17 mouse cellular contexts compared by ENCODE assay signal in genomic region chr6:114866619-114867018, GRCm38 (mm10).
DNase-seq lines count a peak whose midpoint lies in the region; ATAC-seq and TF ChIP-seq lines count a peak whose summit lies in the region.
"Had no signal": no experiment of that assay in that cellular context is flagged by ENCODE, and none has a peak within 500 bp of the region (broad histone marks: within the 10 kb centered on the region; RNA-seq: fewer than 3 reads in every experiment).

No protein-coding gene starts in this region.

- H3K36me3 ChIP-seq in embryonic facial prominence, embryonic 13.5 days, result peaks cover 43% of the 10 kb centered on the region
- peaks cover 61% of the 10 kb centered on the region for H3K36me3 ChIP-seq in embryonic facial prominence, embryonic 10.5 days (replicated peaks)
- H3K36me3 ChIP-seq in heart, embryonic 14.5 days (ENCODE audit: control insufficient read depth, insufficient read depth, low read length), result peaks cover 36% of the 10 kb centered on the region

- no peak for DNase-seq in embryonic facial prominence, embryonic 10.5 days (ENCODE audit: low spot score)
- no peak for DNase-seq in layer of hippocampus, adult 2 months (ENCODE audit: low spot score in 2 of 2)
- no peak for DNase-seq in layer of hippocampus, adult 8-10 months (ENCODE audit: low spot score in 2 of 2)
- DNase-seq in lung, postnatal 25 days (ENCODE audit: low spot score), result peak; percentile 70
- DNase-seq in B cell, adult 2 months, result no peak
- DNase-seq in embryo, embryonic 11 days, result no peak
- DNase-seq: cerebellum, adult 18-20 months; gastrocnemius, postnatal 36 days; retina, postnatal 1 day; thymus, postnatal 36 days had no signal

- H3K27me3 ChIP-seq in embryonic facial prominence, embryonic 13.5 days, result no peaks in the 10 kb centered on the region
- H3K27me3 ChIP-seq in embryonic facial prominence, embryonic 10.5 days (replicated peaks; ENCODE audit: low read depth, poor library complexity, severe bottlenecking), result no peaks in the 10 kb centered on the region
- no peaks in the 10 kb centered on the region for H3K27me3 ChIP-seq in heart, embryonic 14.5 days (ENCODE audit: control insufficient read depth, insufficient read depth, low read length)
- H3K27me3 ChIP-seq: neural tube, embryonic 13.5 days; Patski had no signal

- WGBS in embryonic facial prominence, embryonic 13.5 days, result 78% methylated on average over 4 of the region's 4 CpGs
- WGBS in embryonic facial prominence, embryonic 10.5 days, result 86% methylated on average over 4 of the region's 4 CpGs
- WGBS in heart, embryonic 14.5 days, result 67% methylated on average over 4 of the region's 4 CpGs

- no peak for ATAC-seq in embryonic facial prominence, embryonic 13.5 days (ENCODE audit: insufficient number of reproducible peaks, insufficient read depth, low FRiP score, low TSS enrichment, low read depth)
- no peak for ATAC-seq in heart, embryonic 14.5 days (ENCODE audit: insufficient number of reproducible peaks, insufficient read depth, low FRiP score, low read depth)
- ATAC-seq: intestine, postnatal 0 days; midbrain, embryonic 16.5 days had no signal

- H3K4me2 ChIP-seq in embryonic facial prominence, embryonic 13.5 days, result no peak overlapping the region
- H3K4me2 ChIP-seq in heart, embryonic 14.5 days (ENCODE audit: low read length), result no peak overlapping the region
- H3K4me2 ChIP-seq: hindbrain, embryonic 14.5 days; neural tube, embryonic 13.5 days had no signal

- peaks cover 53% of the 10 kb centered on the region for H3K4me1 ChIP-seq in embryonic facial prominence, embryonic 13.5 days
- H3K4me1 ChIP-seq in embryonic facial prominence, embryonic 10.5 days, result peaks cover 49% of the 10 kb centered on the region
- H3K4me1 ChIP-seq in heart, embryonic 14.5 days (ENCODE audit: control insufficient read depth in 2 of 2, insufficient read depth in 2 of 2, low read length in 2 of 2), result peaks cover 31 to 57% of the 10 kb centered on the region in 2 experiments

- no peak overlapping the region for H3K9ac ChIP-seq in embryonic facial prominence, embryonic 13.5 days
- no peak overlapping the region for H3K9ac ChIP-seq in heart, embryonic 14.5 days (ENCODE audit: low read length)
- H3K9ac ChIP-seq: hindbrain, embryonic 14.5 days; neural tube, embryonic 13.5 days had no signal

- no peak overlapping the region for H3K4me3 ChIP-seq in embryonic facial prominence, embryonic 13.5 days
- no peak overlapping the region for H3K4me3 ChIP-seq in embryonic facial prominence, embryonic 10.5 days
- H3K4me3 ChIP-seq in layer of hippocampus, adult 2 months, result no peak overlapping the region
- no peak overlapping the region for H3K4me3 ChIP-seq in heart, embryonic 14.5 days (ENCODE audit: control insufficient read depth in 1 of 2, insufficient read depth in 1 of 2, low read depth in 1 of 2, low read length in 2 of 2)
- H3K4me3 ChIP-seq: neural tube, embryonic 13.5 days had no signal

- TF ChIP-seq CTCF in layer of hippocampus, adult 2 months (conservative IDR thresholded peaks at IDR 0.05), result no peak

- 0 out of 2 replicates have a peak overlapping the region, but pooled peaks have one; percentile 62 for H3K27ac ChIP-seq in embryonic facial prominence, embryonic 13.5 days
- H3K27ac ChIP-seq in embryonic facial prominence, embryonic 10.5 days (replicated peaks), result no peak overlapping the region
- H3K27ac ChIP-seq in layer of hippocampus, adult 2 months, result peak overlapping the region; percentile 71
- H3K27ac ChIP-seq in heart, embryonic 14.5 days (replicated peaks in 1 of 2; ENCODE audit: control insufficient read depth in 1 of 2, insufficient read depth in 1 of 2, low read depth in 2 of 2, low read length in 2 of 2), result peak overlapping the region; percentile 49 to 62
- H3K27ac ChIP-seq: hindbrain, embryonic 14.5 days; neural tube, embryonic 13.5 days had no signal

- H3K9me3 ChIP-seq in embryonic facial prominence, embryonic 13.5 days, result no peaks in the 10 kb centered on the region
- H3K9me3 ChIP-seq in embryonic facial prominence, embryonic 10.5 days, result no peaks in the 10 kb centered on the region
- H3K9me3 ChIP-seq in heart, embryonic 14.5 days (ENCODE audit: control insufficient read depth, low read length), result no peaks in the 10 kb centered on the region
- H3K9me3 ChIP-seq: neural tube, embryonic 13.5 days had no signal
